ENCODE assay signal across 12 mouse cellular contexts in genomic region chr5:114593161-114593821, GRCm38 (mm10). TPM values are rescaled to one million over a fixed set of nuclear protein-coding genes. Genes with fewer than 3 reads are reported as not detected.
DNase-seq lines count a peak whose midpoint lies in the region; ATAC-seq lines count a peak whose summit lies in the region.
"Had no signal": no experiment of that assay in that cellular context is flagged by ENCODE, and none has a peak within 500 bp of the region (broad histone marks: within the 10 kb centered on the region; RNA-seq: fewer than 3 reads in every experiment).

No protein-coding gene starts in this region.

- 30% methylated on average over 12 of the region's 12 CpGs for WGBS in forebrain, embryonic 14.5 days
- 50% methylated on average over 12 of the region's 12 CpGs for WGBS in limb, embryonic 12.5 days

- H3K9me3 ChIP-seq in forebrain, embryonic 14.5 days (replicated peaks; ENCODE audit: control insufficient read depth, low read length), result no peaks in the 10 kb centered on the region
- H3K9me3 ChIP-seq in limb, embryonic 12.5 days, result no peaks in the 10 kb centered on the region

- H3K27me3 ChIP-seq in forebrain, embryonic 14.5 days (replicated peaks; ENCODE audit: control insufficient read depth, insufficient read depth, low read length), result no peaks in the 10 kb centered on the region
- peaks cover 16% of the 10 kb centered on the region for H3K27me3 ChIP-seq in limb, embryonic 12.5 days

- peak overlapping the region; percentile 53 for H3K27ac ChIP-seq in forebrain, embryonic 14.5 days (ENCODE audit: low read depth, low read length)
- H3K27ac ChIP-seq in limb, embryonic 12.5 days, result no peak overlapping the region

- ATAC-seq in forebrain, embryonic 14.5 days, result peak; percentile 21; the same call in 1 of the 2 replicates
- ATAC-seq in limb, embryonic 12.5 days (ENCODE audit: insufficient number of reproducible peaks, insufficient read depth, low FRiP score, low TSS enrichment, low read depth), result no peak

- peaks cover 61% of the 10 kb centered on the region for H3K4me1 ChIP-seq in forebrain, embryonic 14.5 days (ENCODE audit: control insufficient read depth, insufficient read depth, low read length)
- H3K4me1 ChIP-seq in limb, embryonic 12.5 days (replicated peaks), result peaks cover 67% of the 10 kb centered on the region

- peak; percentile 43 for DNase-seq in kidney, adult 18-20 months
- no peak for DNase-seq in kidney, adult 8-10 months
- DNase-seq in T-cell, adult 2 months (ENCODE audit: low spot score), result peak; percentile 26
- peak; percentile 66 for DNase-seq in forebrain, embryonic 14.5 days (ENCODE audit: low spot score)
- no peak for DNase-seq in heart, postnatal 10 days
- DNase-seq in layer of hippocampus, adult 11-12 months (ENCODE audit: low spot score), result no peak
- DNase-seq in left cerebral cortex, postnatal 25 days (ENCODE audit: low spot score in 2 of 2), result no peak
- DNase-seq: adrenal gland, postnatal 25 days; cerebellum, adult 9-11 months; heart, adult 11 months; lung, postnatal 4 days had no signal

- H3K36me3 ChIP-seq in forebrain, embryonic 14.5 days (ENCODE audit: control insufficient read depth, insufficient read depth, low read length), result 0 out of 2 replicates have a peak, but pooled peaks cover 4% of the 10 kb centered on the region
- H3K36me3 ChIP-seq in limb, embryonic 12.5 days, result no peaks in the 10 kb centered on the region

- H3K4me3 ChIP-seq in forebrain, embryonic 14.5 days (ENCODE audit: low read depth, low read length), result no peak overlapping the region
- no peak overlapping the region for H3K4me3 ChIP-seq in limb, embryonic 12.5 days (replicated peaks)

- peak overlapping the region; percentile 28 for H3K4me2 ChIP-seq in forebrain, embryonic 14.5 days (ENCODE audit: low read length)
- peak overlapping the region; percentile 4; the same call in 1 of the 2 replicates for H3K4me2 ChIP-seq in limb, embryonic 12.5 days

- intact Hi-C loops in heart, postnatal 10 days (cut with DNase I), result no loop called here
- intact Hi-C loops in left cerebral cortex, postnatal 25 days (cut with DNase I), result no loop called here

- H3K9ac ChIP-seq in forebrain, embryonic 14.5 days (ENCODE audit: low read length), result peak overlapping the region; percentile 29; the same call in 1 of the 2 replicates
- H3K9ac ChIP-seq in limb, embryonic 12.5 days (replicated peaks), result no peak overlapping the region

RNA-seq across cellular contexts. Expression of gene Fam222a, which starts 25.5 kb away (rescaled TPM):
- 4.5 and 5.0 TPM in 2 replicates for polyA plus RNA-seq in forebrain, embryonic 14.5 days (2014; fragmentation: Nextera tagmentation; extraction: Ambion mirVana)
- 1.7 and 2.1 TPM in 2 replicates for polyA plus RNA-seq in limb, embryonic 12.5 days (2016; fragmentation: Nextera tagmentation; extraction: Ambion mirVana)
- 1 to 10 TPM; 7.2 to 8.0 TPM for total RNA-seq in heart, postnatal 10 days (2021)
- 10 to 100 TPM in 1 of 2 experiments, 1 to 10 TPM in 1; 6.8 to 12.8 TPM for total RNA-seq in left cerebral cortex, postnatal 25 days (2021)

Comparison
In these comparisons a context has a peak if more than half of its experiments do, and no peak if none do; other contexts are left out.
1. DNase-seq: peak in kidney, adult 18-20 months (single experiment), T-cell, adult 2 months (single experiment) and forebrain, embryonic 14.5 days (single experiment); none in kidney, adult 8-10 months (0 of 2), heart, postnatal 10 days (0 of 2), layer of hippocampus, adult 11-12 months (single experiment) and left cerebral cortex, postnatal 25 days (0 of 2).